Mouse (Mus musculus): ENCODE measurements at regions not wholly inside any gene's neighbourhood (a gene's known extent, or its start where the extent isn't known, plus 50 kb on each side); places are given as distances from the start of the nearest gene placed in this dataset.

- TF ChIP-seq CTCF (IDR thresholded peaks at IDR 0.05; ENCODE audit: control insufficient read depth, insufficient read depth, insufficient read length) (peak; percentile 33), MYOG (IDR thresholded peaks at IDR 0.05; ENCODE audit: control insufficient read depth, extremely low read depth, insufficient read length) (no peak)
Measured at GRCm38 (mm10) chr1:184447911-184448310, 284.5 kb downstream of the Hlx start.

All from C2C12 (cell line).